Mouse (Mus musculus) embryo, embryonic 11 days (tissue): ENCODE measurements around the gene Rnf220.

Experiments
- DNase-seq: peaks from one replicate; pipeline ENCODE4 v3.0.0-alpha.2; 2015

Gene Rnf220

GRCm38 (mm10) chr4:117330132-117330531, 166.7 kb downstream of the Rnf220 start:
- no peak for DNase-seq

- no peak for DNase-seq
These were observed 169.9 kb downstream of the Rnf220 start for GRCm38 (mm10) chr4:117326915-117327314.

DNA sequence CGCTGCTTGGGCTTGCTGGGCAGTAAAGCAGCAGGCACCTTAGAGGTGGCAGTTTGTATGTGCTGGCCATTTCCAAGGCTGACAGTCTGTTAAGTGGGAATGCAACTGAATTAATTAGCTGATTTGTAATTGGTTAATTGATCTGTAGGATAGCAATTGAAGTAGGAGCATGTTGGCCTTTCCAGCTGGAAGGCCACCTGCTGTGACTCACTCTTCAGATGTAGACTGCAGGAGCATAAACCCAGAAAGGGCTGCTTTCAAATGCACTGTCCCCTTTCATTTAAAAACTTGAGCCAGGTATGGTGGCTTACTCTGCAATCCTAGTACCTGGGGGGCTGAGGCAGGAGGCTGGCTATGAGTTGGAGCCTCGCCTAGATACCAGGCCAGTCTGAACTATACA, 171.8 kb downstream of the Rnf220 start:
- no peak for DNase-seq

GRCm38 (mm10) chr4:117323515-117324344, 173.1 kb downstream of the Rnf220 start:
- DNase-seq = peak; percentile 82

GRCm38 (mm10) chr4:117321011-117321410, 175.8 kb downstream of the Rnf220 start:
- DNase-seq = no peak

GRCm38 (mm10) chr4:117318508-117318907, 178.3 kb downstream of the Rnf220 start:
- DNase-seq = no peak

DNA sequence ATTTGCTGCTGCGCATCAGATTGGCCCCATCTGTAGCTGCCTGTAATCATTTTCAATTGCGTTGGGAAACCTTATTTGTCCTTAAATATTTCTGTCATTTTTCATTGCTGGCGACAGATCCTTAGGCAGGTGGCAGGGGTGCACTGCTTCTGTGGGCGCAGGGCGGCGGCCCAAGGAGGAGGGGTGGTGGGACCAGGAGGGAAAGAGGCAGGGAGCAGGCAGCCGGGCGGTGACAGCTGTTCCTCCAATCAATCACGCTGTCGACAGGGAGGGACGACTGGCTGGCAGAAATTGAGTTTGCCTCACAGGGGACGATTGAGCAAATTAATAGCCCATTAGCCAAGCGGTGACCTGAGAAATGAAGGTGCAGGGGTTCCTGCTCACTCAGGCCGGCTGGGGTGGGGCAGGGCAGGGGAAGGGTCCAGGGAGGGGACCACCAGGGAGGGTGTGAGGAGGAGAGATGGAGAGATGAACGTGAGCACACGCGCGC, 179.1 kb downstream of the Rnf220 start:
- DNase-seq = peak; percentile 56

DNA sequence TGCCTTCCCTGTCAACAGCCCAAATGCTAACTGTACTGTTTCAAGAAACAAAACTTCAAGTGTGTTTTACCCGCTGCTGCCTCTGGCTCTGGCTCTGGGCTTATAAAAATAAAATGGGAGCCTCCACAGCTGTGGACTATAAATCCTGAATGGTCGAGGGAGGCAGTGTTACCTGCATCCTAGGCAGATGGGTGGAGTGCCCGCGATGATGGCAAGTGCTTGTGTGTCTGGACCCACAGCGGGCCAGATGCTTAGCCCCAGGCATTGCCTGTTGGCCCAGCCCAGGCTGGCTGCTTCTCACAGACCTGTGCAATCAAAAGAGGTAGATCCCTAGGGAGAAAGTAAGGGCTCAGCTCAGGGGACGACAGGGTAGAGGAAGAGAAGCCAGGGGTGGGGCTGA, 180.1 kb downstream of the Rnf220 start:
- DNase-seq = no peak

GRCm38 (mm10) chr4:117314849-117315500, 181.9 kb downstream of the Rnf220 start:
- no peak for DNase-seq

GRCm38 (mm10) chr4:117313085-117313424, 183.8 kb downstream of the Rnf220 start:
- peak; percentile 64 for DNase-seq

DNA sequence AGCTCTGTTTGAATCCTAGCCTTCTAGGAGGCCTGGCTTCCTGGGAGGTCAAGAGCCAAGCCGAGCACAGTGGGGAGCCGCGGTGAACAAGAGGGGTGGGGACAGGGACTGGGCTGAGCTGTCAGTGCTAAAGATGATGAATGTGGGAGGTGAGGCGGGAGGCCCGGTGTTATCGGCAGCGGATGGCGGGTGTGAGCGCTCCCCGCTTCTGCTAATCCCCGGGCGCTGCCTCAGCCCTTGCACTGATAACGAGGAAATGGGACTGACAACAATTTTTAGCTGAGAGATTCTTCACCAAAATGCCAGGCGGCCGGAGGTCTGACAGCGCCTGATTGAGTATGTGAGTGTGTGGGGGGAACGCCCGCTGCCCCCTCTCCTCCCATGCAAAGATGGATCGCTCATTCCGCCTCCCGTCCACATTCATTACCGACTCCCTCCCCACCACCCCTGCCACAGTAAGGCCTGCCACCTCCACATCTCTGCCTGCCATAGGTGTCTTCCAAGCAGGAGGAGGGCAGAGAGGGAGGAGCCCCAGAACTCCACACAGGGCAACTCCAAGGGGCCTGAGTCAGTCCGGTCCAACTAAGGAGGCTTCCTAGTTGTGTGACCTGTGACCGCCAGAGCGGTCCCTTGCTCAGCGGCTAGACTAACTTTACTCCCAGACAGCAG, 184.3 kb downstream of the Rnf220 start:
- peak; percentile 61 for DNase-seq

DNA sequence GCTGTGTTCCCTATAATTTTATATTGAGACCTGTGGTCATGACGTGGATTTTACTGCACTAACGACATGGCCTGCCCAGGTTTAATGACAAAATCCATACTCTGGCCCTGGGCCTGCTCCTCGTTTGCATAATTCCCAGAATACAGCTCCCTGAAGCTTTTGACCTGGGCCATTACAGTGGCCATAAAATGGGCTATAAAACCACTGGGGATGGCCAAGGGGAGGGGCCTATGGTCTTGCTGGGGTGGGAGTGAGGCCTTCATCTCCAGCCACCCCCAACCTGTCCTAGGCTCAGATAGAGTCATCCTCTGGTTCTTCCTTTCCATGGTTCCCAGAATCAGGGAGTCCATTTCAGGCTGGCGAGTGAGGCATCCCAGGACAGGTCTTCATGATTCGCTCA, 185.0 kb downstream of the Rnf220 start:
- DNase-seq = no peak

DNA sequence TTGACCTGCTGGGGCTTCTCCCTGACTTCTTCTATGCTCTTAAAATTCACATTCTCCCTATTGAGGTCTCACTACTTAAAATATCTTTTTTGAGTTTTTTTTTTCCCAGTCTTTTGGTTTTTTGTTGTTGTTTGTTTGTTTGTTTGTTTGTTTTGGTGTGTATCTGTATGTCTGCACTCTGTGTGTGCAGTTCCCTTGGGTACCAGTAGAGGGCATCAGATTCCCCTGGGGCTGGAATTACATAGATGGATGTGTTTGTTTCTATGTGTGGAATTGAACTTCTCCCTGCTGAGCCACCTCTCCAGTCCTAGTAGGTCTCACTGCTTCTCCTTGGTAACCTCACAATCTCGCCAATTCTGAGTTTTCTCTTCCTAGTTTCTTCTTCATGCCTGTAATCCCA, 187.4 kb downstream of the Rnf220 start:
- DNase-seq = no peak

GRCm38 (mm10) chr4:117307270-117307669, 189.6 kb downstream of the Rnf220 start:
- no peak for DNase-seq

GRCm38 (mm10) chr4:117305461-117305860, 191.4 kb downstream of the Rnf220 start:
- no peak for DNase-seq

DNA sequence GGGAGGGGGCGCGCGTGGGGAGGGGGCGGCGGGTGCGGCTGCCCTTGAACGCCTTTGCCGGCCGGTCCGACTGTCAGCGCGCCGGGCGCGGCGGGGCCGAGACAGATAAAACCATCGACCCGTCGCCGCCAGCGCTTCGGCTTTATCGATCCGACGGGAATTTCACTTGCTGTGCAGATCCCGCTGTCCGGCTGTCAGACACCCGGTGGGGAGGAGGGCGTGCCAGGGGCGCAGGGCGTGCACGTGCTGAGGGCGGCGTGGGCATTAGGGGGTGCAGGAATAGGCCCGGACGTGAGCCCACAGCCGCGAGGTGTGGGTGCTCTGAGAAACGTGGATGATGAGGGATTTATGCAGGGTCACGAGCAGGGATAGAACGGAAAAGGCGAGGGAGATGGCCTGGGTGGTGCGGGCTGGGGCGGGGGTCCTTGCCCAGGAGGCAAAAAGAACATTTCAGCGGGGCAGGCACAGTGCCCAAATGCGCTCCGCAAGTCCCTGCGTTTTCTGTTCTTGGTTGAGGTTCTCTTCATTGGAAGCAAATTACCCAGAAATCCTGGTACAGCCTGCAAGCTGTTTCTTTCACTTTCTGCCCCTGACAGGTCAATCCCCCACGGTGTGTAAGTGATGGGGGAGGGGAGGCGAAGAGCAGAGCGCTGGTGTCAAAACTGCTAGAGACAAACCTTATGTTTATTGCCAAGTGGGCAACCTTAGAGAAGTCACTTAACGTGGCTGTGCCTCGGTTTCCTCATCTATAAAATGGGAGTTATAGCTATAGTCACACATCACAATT, 192.4 kb downstream of the Rnf220 start:
- peak; percentile 60 for DNase-seq

DNA sequence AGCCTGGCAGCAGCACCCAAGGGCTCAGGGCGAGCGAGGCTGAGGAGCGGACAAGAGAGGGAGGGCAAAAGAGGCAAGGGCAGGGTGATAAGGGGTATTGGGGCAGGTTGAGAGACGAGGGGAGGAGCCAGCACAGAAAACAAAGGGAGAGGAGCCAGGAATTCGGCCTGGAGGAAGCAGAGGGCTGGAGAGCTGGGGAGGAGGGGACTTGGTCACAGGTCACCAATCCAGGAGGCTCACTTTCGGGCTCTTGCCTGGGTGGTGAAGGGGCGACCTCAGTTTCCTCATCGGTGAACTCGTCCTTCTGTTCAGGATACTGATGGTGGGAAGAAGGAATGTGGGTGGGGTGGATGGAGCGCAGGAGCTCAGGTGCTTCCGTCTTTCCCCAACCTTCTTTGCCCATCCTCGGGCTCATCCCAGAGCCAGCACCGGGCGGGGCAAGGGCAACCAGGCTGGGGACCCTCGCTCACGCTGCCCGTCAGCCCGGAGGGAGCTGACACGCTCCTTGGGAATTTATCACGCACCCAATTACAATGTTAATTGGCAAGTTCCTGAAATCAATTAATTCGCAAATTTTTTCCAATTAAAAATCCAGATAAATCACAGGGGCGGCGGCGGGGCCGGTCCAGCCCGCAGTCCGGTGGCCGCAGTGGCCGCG, 193.1 kb downstream of the Rnf220 start:
- no peak for DNase-seq

GRCm38 (mm10) chr4:117302027-117302806, 194.6 kb downstream of the Rnf220 start:
- DNase-seq = no peak

GRCm38 (mm10) chr4:117299921-117300320, 196.9 kb downstream of the Rnf220 start:
- no peak for DNase-seq

GRCm38 (mm10) chr4:117297819-117298218, 199.0 kb downstream of the Rnf220 start:
- DNase-seq = no peak

GRCm38 (mm10) chr4:117296849-117297593, 199.8 kb downstream of the Rnf220 start:
- no peak for DNase-seq
